Mouse (Mus musculus) embryonic facial prominence, embryonic 11.5 days (tissue): ENCODE results near the gene Mtmr2. TPM values are rescaled to one million over a fixed set of nuclear protein-coding genes. Genes with fewer than 3 reads are reported as not detected.

Experiments
- ATAC-seq: fragments of 200-750 bp; cut with Nextera tagmentation; replicated peaks from 2 replicates; pipeline ENCODE4 v1.8.0; 2017; ENCODE audit warnings: low read depth; ENCODE audit not compliant: insufficient number of reproducible peaks, low FRiP score, low TSS enrichment
- DNase-seq: peaks from one replicate; pipeline ENCODE4 v3.0.0-alpha.2; 2015; ENCODE audit warnings: low spot score
- H3K27ac ChIP-seq: fragments of 300-500 bp; sonication (generic); replicated peaks from 2 replicates; pipeline ENCODE4 v1.5.1; 2014; ENCODE audit warnings: mild to moderate bottlenecking, low read depth, low read length, control low read depth
- H3K27me3 ChIP-seq: fragments of 300-500 bp; sonication (generic); 2 replicates; pipeline ENCODE4 v1.6.1; 2014; ENCODE audit warnings: mild to moderate bottlenecking, low read length, moderate library complexity, mixed read lengths; ENCODE audit not compliant: control insufficient read depth, insufficient read depth
- H3K36me3 ChIP-seq: fragments of 300-500 bp; sonication (generic); replicated peaks from 2 replicates; pipeline ENCODE4 v1.6.1; 2014; ENCODE audit warnings: low read depth, mild to moderate bottlenecking, low read length, moderate library complexity, mixed read lengths; ENCODE audit not compliant: control insufficient read depth, insufficient read depth
- H3K4me1 ChIP-seq: fragments of 300-500 bp; sonication (generic); 2 replicates; pipeline ENCODE4 v1.6.1; 2014; ENCODE audit warnings: low read length, mixed read lengths; ENCODE audit not compliant: control insufficient read depth, insufficient read depth
- H3K4me2 ChIP-seq: fragments of 300-500 bp; sonication (generic); 2 replicates; pipeline ENCODE4 v1.6.1; 2014; ENCODE audit warnings: low read depth, mild to moderate bottlenecking, control low read depth, low read length, moderate library complexity
- H3K4me3 ChIP-seq: fragments of 300-500 bp; sonication (generic); 2 replicates; pipeline ENCODE4 v1.5.1; 2014; ENCODE audit warnings: low read depth, low read length, control low read depth
- H3K9ac ChIP-seq: fragments of 300-500 bp; sonication (generic); replicated peaks from 2 replicates; pipeline ENCODE4 v1.6.1; 2014; ENCODE audit warnings: mild to moderate bottlenecking, control low read depth, low read length
- H3K9me3 ChIP-seq: fragments of 300-500 bp; sonication (generic); replicated peaks from 2 replicates; pipeline ENCODE4 v1.6.1; 2016; ENCODE audit warnings: mild to moderate bottlenecking, low read length, inconsistent platforms, mixed read lengths; ENCODE audit not compliant: control insufficient read depth
- WGBS: fragments of 180-500 bp; shearing (Covaris S2); extraction: QIAGEN DNeasy Blood & Tissue Kit; methylation state at CpG from one replicate; pipeline ENCODE4 v1.1.7; 2014; 5-methylcytosine and 5-hydroxymethylcytosine counted together
- polyA plus RNA-seq: library from polyadenylated mRNA; unstranded; fragments of >200 nt; fragmentation: Nextera tagmentation; extraction: Ambion mirVana; gene quantifications from 2 replicates; pipeline ENCODE4 v1.2.1, GENCODE M21; 2014

Mtmr2 gene
- polyA plus RNA-seq, 1 experiment from 2014 or later: 90.1 TPM

- Histone ChIP-seq H3K4me2 (no peak overlapping the region), H3K4me1 (no peaks in the 10 kb centered on the region), H3K36me3 (peaks cover 7% of the 10 kb centered on the region), H3K9ac (no peak overlapping the region), H3K27ac (no peak overlapping the region), H3K27me3 (no peaks in the 10 kb centered on the region), H3K9me3 (no peaks in the 10 kb centered on the region), H3K4me3 (no peak overlapping the region)
- DNase-seq: no peak
- no peak for ATAC-seq
- 88% methylated on average over 9 of the region's 9 CpGs for WGBS
These were observed 70.2 kb downstream of the Mtmr2 start for GRCm38 (mm10) chr9:13818369-13818768.

- no peak overlapping the region for H3K9ac ChIP-seq
- H3K27ac ChIP-seq: no peak overlapping the region
- H3K9me3 ChIP-seq: no peaks in the 10 kb centered on the region
- no peak for ATAC-seq
- 93% methylated on average over 3 of the region's 3 CpGs for WGBS
- no peak overlapping the region for H3K4me3 ChIP-seq
- no peak overlapping the region for H3K4me2 ChIP-seq
- H3K36me3 ChIP-seq: peaks cover 7% of the 10 kb centered on the region
- DNase-seq: no peak
- no peaks in the 10 kb centered on the region for H3K27me3 ChIP-seq
- no peaks in the 10 kb centered on the region for H3K4me1 ChIP-seq
These were observed 72.6 kb downstream of the Mtmr2 start for GRCm38 (mm10) chr9:13820774-13821173.

- peaks cover 2% of the 10 kb centered on the region; the same call in 1 of the 2 replicates for H3K4me1 ChIP-seq
- peak overlapping the region; percentile 83 for H3K9ac ChIP-seq
- H3K27ac ChIP-seq: peak overlapping the region; percentile 92; the same call in 1 of the 2 replicates
- no peaks in the 10 kb centered on the region for H3K9me3 ChIP-seq
- ATAC-seq: no peak
- WGBS: 8% methylated on average over 8 of the region's 8 CpGs
- H3K27me3 ChIP-seq: no peaks in the 10 kb centered on the region
- peak overlapping the region; percentile 42 for H3K4me2 ChIP-seq
- H3K36me3 ChIP-seq: no peaks in the 10 kb centered on the region; the same call in 1 of the 2 replicates
- no peak for DNase-seq
- H3K4me3 ChIP-seq: peak overlapping the region; percentile 61
These were observed 77.7 kb downstream of the Mtmr2 start for GRCm38 (mm10) chr9:13825896-13826295.

- Histone ChIP-seq H3K9ac (peak overlapping the region; percentile 83), H3K4me2 (peak overlapping the region; percentile 42), H3K36me3 (peaks cover 3% of the 10 kb centered on the region), H3K4me1 (peaks cover 2% of the 10 kb centered on the region; the same call in 1 of the 2 replicates), H3K27me3 (no peaks in the 10 kb centered on the region), H3K27ac (peak overlapping the region; percentile 92), H3K9me3 (no peaks in the 10 kb centered on the region), H3K4me3 (peak overlapping the region; percentile 61)
- ATAC-seq (peak; percentile 51), DNase-seq (peak; percentile 76)
- under 1% methylated on average over 31 of the region's 31 CpGs for WGBS
These were observed 78.2 kb downstream of the Mtmr2 start for GRCm38 (mm10) chr9:13826391-13826805.

- under 1% methylated on average over 44 of the region's 44 CpGs for WGBS
- H3K9ac ChIP-seq: peak within 1 kb of the TSS; percentile 97
- peaks cover 7% of the 10 kb centered on the region for H3K36me3 ChIP-seq
- peak within 1 kb of the TSS; percentile 92 for H3K27ac ChIP-seq
- H3K9me3 ChIP-seq: no peaks in the 10 kb centered on the region
- DNase-seq (peak; percentile 99), ATAC-seq (peak; percentile 92)
- peaks cover 2% of the 10 kb centered on the region; the same call in 1 of the 2 replicates for H3K4me1 ChIP-seq
- peak within 1 kb of the TSS; percentile 67 for H3K4me2 ChIP-seq
- H3K4me3 ChIP-seq: peak within 1 kb of the TSS; percentile 80
- no peaks in the 10 kb centered on the region for H3K27me3 ChIP-seq
These were observed 78.7 kb downstream of the Mtmr2 start, which contains the start of gene Cep57 for GRCm38 (mm10) chr9:13826832-13827405. Gene Cep57, minus strand, starts transcription at chr9:13827107.

GRCm38 (mm10) chr9:13827406-13828086, 79.3 kb downstream of the Mtmr2 start, which contains the start of gene Fam76b:
Gene Fam76b, plus strand, starts transcription at chr9:13827716.
- H3K27ac ChIP-seq: peak within 1 kb of the TSS; percentile 92
- H3K4me3 ChIP-seq: peak within 1 kb of the TSS; percentile 80
- peak within 1 kb of the TSS; percentile 97 for H3K9ac ChIP-seq
- ATAC-seq (peak; percentile 93), DNase-seq (peak; percentile 100)
- H3K36me3 ChIP-seq: peaks cover 9% of the 10 kb centered on the region
- under 1% methylated on average over 67 of the region's 67 CpGs for WGBS
- no peaks in the 10 kb centered on the region for H3K9me3 ChIP-seq
- no peaks in the 10 kb centered on the region for H3K27me3 ChIP-seq
- H3K4me1 ChIP-seq: peaks cover 2% of the 10 kb centered on the region; the same call in 1 of the 2 replicates
- peak within 1 kb of the TSS; percentile 67 for H3K4me2 ChIP-seq

GRCm38 (mm10) chr9:13828087-13828441, 79.9 kb downstream of the Mtmr2 start:
- Histone ChIP-seq H3K27me3 (no peaks in the 10 kb centered on the region), H3K9me3 (no peaks in the 10 kb centered on the region), H3K4me1 (peaks cover 2% of the 10 kb centered on the region; the same call in 1 of the 2 replicates), H3K9ac (peak overlapping the region; percentile 97), H3K36me3 (peaks cover 13% of the 10 kb centered on the region), H3K4me2 (peak overlapping the region; percentile 67), H3K27ac (peak overlapping the region; percentile 87), H3K4me3 (peak overlapping the region; percentile 80)
- DNase-seq (peak; percentile 58), ATAC-seq (no peak; the same call in 1 of the 2 replicates)
- WGBS: under 1% methylated on average over 23 of the region's 23 CpGs

- H3K27me3 ChIP-seq: no peaks in the 10 kb centered on the region
- no peaks in the 10 kb centered on the region for H3K9me3 ChIP-seq
- 90% methylated on average over 3 of the region's 3 CpGs for WGBS
- H3K4me3 ChIP-seq: no peak overlapping the region
- ATAC-seq (no peak), DNase-seq (no peak)
- no peak overlapping the region for H3K27ac ChIP-seq
- no peak overlapping the region for H3K4me2 ChIP-seq
- H3K9ac ChIP-seq: no peak overlapping the region
- H3K4me1 ChIP-seq: no peaks in the 10 kb centered on the region
- H3K36me3 ChIP-seq: peaks cover 17% of the 10 kb centered on the region
These were observed 87.0 kb downstream of the Mtmr2 start for GRCm38 (mm10) chr9:13835256-13835655.
